Mouse (Mus musculus) lung, adult 2 months (tissue): ENCODE data around the gene Rnpc3. TPM values are rescaled to one million over a fixed set of nuclear protein-coding genes. Genes with fewer than 3 reads are reported as not detected.
"Not testable (repeated sequence)": the region's sequence is repeated elsewhere in the genome, so short reads cannot be mapped to it uniquely, and the experiment has no call there.

ENCODE experiments used
- DNase-seq: peaks from one replicate; pipeline ENCODE4 v3.0.0; 2022
- H3K4me1 ChIP-seq: fragments of 200-500 bp; 2 replicates; pipeline ENCODE4 v1.6.1; 2011; ENCODE audit warnings: low read length; ENCODE audit not compliant: control insufficient read depth, insufficient read depth
- H3K4me3 ChIP-seq: fragments of 200-500 bp; replicated peaks from 2 replicates; pipeline ENCODE3; 2011; ENCODE audit warnings: low read depth, mild to moderate bottlenecking, control low read depth, low read length; ENCODE audit errors: extremely low read depth
- CTCF ChIP-seq: fragments of 200-500 bp; IDR thresholded peaks from 2 replicates; pipeline ENCODE4 v1.5.1; 2011; ENCODE audit warnings: mild to moderate bottlenecking, low read length, control low read depth; ENCODE audit not compliant: insufficient read depth
- POLR2A ChIP-seq: fragments of 200-500 bp; IDR thresholded peaks from 2 replicates; pipeline ENCODE4 v1.6.1; 2011; ENCODE audit warnings: low read depth, mild to moderate bottlenecking, control low read depth, low read length, borderline replicate concordance; ENCODE audit errors: extremely low read depth
- WGBS: fragments of 180-500 bp; shearing (Covaris S2); methylation state at CpG from one replicate; pipeline ENCODE4 v1.1.7; 2018; 5-methylcytosine and 5-hydroxymethylcytosine counted together
- polyA plus RNA-seq: library from polyadenylated mRNA; depleted of rRNA; stranded (reverse); fragments of >200 nt; gene quantifications from 2 replicates; pipeline ENCODE4 v1.2.3, GENCODE M21; 2012; rRNA removed

Rnpc3 gene
- polyA plus RNA-seq, result 7.8 and 9.1 TPM in 2 replicates

DNA sequence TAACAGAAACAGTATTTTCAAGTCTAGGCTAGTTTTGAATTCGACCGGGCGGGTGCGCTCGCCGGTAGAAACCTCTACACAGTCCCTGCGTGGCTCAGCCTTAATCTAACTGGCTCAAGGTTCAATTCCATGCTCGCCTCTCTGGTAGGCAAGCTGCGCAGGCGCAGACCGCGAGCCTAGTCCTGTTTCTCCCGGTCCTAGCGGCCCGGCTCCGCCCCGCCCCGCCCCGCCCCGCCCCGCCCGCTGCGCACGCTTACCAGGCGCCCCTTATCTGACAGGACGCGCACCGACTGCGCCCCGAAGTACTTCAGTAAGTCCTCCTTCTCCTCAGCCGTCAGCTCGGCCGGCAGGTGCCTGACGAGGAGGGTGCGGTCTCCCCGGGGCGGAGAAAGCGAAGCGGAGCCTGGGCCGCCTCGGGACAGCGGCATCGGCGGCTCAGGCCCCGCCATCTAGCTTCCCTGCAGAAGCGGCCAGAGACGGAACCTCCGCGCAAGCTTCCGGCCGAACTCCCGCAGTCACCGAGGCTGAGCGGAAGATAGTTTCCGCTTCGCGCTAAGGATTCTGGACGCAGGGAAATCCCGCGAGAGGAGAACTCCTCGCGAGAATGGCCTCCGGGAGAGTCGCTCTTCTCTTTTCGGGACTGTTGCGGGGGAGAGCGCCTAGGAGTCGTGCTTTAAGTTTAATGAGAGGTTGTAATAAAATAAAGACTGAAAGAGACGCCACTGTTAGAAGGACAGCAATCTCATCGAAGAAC lies at the start of gene Rnpc3:
TSS of gene Rnpc3 (minus strand) at position 544 of the 754 bp plus-strand sequence.
- TF ChIP-seq POLR2A (peak; percentile 90), CTCF (no peak)
- Histone ChIP-seq H3K4me1 (peaks cover 2% of the 10 kb centered on the region; the same call in 1 of the 2 replicates), H3K4me3 (peak within 1 kb of the TSS; percentile 96)
- DNase-seq, result peak; percentile 96
- WGBS, result under 1% methylated on average over 70 of the region's 70 CpGs

DNA sequence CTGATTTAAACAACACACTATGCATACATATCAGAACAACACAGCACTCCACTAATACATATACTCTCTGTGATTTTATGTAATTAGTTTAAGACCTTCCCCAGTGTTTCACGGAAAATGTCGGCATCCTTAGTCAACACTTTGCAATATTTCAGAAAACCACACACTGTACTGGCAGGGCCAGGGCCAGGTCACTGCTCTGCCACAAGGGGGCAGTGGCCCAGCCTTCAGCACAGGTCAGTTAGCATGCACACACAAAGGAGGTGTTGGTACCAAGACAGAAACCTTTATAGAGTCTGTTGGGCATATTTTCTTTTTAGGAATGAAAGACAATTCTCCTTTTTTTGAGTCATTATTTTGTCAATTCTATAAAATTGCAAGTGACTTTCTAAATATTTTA lies 27.0 kb upstream of the Rnpc3 start:
- H3K4me3 ChIP-seq, result no peak overlapping the region
- DNase-seq, result no peak
- H3K4me1 ChIP-seq, result no peaks in the 10 kb centered on the region
- TF ChIP-seq POLR2A (no peak), CTCF (peak; percentile 71)
- 39% methylated on average over 2 of the region's 2 CpGs for WGBS

DNA sequence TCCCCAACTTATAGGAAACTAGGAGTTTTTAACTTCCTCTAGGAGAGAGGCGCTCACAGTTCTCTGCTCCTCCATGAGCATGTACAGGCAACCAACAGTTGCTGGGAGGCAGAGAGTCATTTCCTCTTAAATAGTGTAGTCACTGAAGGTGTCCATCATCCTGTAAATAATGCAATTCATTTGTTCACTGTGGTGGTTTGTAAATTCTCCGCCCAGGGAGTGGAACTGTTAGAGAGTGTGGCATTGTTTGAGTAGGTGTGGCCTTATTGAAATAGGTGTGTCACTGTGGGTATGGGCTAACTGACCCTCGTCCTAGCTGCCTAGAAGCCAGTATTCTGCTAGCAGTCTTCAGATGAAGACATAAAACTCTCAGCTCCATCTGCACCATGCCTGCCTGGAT lies 24.4 kb upstream of the Rnpc3 start:
- DNase-seq, result no peak
- H3K4me3 ChIP-seq, result no peak overlapping the region
- TF ChIP-seq POLR2A, result no peak
- TF ChIP-seq CTCF, result no peak
- WGBS, result 60% methylated on average over 3 of the region's 3 CpGs
- no peaks in the 10 kb centered on the region for H3K4me1 ChIP-seq

DNA sequence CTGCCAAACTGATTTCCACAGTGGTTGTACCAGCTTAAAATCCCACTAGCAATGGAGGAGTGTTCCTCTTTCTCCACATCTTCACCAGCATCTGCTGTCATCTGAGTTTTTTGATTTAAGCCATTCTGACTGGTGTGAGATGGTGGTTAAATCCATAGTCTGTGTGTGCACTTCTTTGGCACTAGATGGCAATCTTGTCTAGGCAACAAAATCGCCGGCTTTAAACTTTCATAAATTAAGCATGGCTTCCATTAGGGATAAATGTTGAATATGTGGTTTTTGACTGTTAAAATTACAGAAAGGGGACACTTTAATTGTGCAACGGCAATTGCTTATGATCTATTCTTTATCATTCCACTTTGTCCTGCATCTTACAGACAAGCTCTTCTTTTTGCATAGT lies 21.4 kb upstream of the Rnpc3 start:
- WGBS, result 34% methylated on average over 3 of the region's 3 CpGs
- not testable (repeated sequence) for H3K4me1 ChIP-seq, H3K4me3 ChIP-seq, DNase-seq

DNA sequence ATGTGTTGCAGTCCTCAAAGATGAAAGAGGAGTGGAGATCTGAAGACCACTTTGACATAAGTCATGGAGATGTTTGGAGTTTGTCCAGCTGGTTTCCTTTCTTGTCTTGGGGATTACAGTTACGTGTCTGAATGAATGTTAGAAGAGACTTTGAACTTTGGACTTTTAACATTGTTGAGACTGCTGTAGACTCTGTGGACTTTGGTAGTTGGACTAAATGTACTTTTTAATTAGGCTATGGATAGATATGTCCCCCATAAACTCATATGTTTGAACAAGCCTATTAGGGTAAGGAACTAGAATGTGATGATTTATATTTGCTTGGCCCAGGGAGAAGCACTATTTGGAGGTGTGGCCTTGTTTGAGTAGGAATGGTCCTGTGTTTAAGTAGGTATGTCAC lies 9.6 kb upstream of the Rnpc3 start:
- TF ChIP-seq POLR2A, result no peak
- TF ChIP-seq CTCF, result no peak
- no peak overlapping the region for H3K4me3 ChIP-seq
- no peaks in the 10 kb centered on the region for H3K4me1 ChIP-seq
- no peak for DNase-seq
- 83% methylated on average over 1 of the region's 1 CpGs for WGBS

DNA sequence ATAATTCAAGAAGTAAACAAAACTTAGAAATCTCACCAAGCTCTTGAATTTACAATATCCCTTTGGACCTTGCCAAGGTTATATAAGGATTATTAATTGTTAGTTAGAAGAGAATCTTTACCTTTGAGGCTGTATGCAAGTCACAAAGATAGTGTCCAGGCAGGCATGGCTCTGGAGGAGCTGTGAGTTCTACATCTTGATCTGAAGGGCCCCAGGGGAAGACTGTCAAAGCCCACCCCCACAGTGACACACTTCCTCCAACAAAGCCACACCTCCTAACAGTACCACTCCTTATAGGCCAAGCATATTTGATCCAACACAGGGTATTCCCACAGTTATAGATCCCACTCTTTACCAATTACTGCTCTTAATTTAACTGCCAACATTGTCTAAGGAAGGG lies 4.3 kb upstream of the Rnpc3 start:
- TF ChIP-seq POLR2A (no peak), CTCF (no peak)
- no peak for DNase-seq
- Histone ChIP-seq H3K4me3 (no peak overlapping the region), H3K4me1 (peaks cover 2% of the 10 kb centered on the region; the same call in 1 of the 2 replicates)

DNA sequence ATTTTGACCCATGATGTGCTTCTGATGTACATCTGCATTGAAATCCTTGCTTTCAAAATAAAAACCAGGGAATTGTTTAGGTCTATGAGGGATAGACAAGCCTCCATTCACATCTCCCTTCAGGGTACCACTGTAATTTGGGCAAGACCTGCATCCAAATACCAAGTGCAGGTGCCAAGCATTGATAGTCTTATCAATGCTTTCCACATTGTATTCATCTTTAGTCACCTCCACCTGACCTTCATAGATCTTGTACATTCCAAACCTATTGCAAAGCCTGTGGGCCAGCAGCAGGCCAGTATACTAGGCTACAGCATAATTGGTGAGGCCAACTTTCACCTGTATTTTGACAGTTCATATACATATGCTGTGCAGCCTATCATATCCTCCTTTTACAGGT lies 1.7 kb upstream of the Rnpc3 start:
- H3K4me1 ChIP-seq, result peaks cover 2% of the 10 kb centered on the region; the same call in 1 of the 2 replicates
- no peak for TF ChIP-seq CTCF
- no peak for TF ChIP-seq POLR2A
- no peak for DNase-seq
- H3K4me3 ChIP-seq, result no peak overlapping the region

DNA sequence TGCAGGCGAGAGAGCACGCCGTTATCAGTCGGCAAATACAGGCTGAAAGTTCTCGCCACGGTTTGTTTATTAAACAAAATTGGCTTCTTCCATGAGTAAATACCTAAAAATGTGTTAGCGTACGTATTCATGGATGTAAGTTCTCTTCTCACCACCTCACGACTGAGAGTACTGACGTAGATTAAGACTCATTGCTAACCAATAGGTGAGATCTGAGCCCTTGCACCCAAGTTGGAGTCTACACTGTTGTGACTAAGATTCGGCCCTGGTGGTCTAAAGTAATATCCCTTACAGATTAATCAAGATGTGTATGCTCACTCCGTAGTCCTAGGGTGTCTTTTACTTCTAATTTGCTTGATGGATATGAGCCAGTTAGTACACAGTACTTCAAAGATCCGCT lies 615 bp upstream of the Rnpc3 start:
- peak overlapping the region; percentile 96 for H3K4me3 ChIP-seq
- DNase-seq, result no peak
- peaks cover 2% of the 10 kb centered on the region; the same call in 1 of the 2 replicates for H3K4me1 ChIP-seq
- 3% methylated on average over 13 of the region's 13 CpGs for WGBS
- TF ChIP-seq CTCF (no peak), POLR2A (no peak)

DNA sequence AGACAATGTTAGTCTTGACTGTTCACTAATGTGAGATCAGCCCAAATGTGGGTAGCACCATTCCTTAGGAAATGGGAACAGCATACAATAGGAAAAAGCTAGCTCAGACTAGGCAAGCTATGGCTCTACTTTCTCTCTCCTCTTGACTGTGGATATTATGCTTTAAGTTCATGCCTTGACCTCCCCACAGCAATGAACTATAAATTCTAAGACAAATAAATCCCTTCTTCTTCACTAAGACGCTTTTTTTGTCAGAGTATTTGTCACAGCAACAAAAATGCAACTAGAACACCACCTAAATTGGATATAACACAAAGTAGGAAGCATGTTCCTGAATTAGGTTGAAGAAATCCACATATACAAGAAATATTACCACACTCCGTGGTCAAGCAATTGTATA lies 23.4 kb downstream of the Rnpc3 start, which contains the start of gene Amy1:
TSS of gene Amy1 (minus strand) at position 101 of the 400 bp plus-strand sequence.
- H3K4me3 ChIP-seq, result no peak within 1 kb of the TSS
- no peak for DNase-seq
- TF ChIP-seq POLR2A (no peak), CTCF (no peak)
- WGBS, result 91% methylated on average over 2 of the region's 2 CpGs
- no peaks in the 10 kb centered on the region for H3K4me1 ChIP-seq

DNA sequence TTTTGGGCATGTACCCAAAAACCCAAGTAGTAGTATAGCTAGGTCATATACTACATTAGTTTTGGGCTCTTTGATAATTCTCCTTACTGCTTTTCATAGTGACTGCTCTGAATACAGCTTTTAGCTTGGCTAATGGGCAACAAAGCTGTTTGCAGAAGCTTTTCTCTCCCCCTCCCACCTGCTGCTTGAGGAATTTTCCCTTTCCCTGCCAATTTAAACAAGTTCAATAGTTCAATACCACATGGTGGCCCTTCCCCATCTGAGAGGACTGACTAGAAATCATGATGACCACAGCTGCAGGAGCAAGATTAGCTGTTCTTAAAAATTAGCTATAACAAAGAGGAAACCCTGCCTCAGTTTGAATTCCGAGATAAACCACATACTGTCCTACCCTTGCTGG lies 39.1 kb downstream of the Rnpc3 start:
- H3K4me1 ChIP-seq, result no peaks in the 10 kb centered on the region
- TF ChIP-seq CTCF (no peak), POLR2A (no peak)
- WGBS, result 79% methylated on average over 1 of the region's 1 CpGs
- no peak overlapping the region for H3K4me3 ChIP-seq
- DNase-seq, result no peak

DNA sequence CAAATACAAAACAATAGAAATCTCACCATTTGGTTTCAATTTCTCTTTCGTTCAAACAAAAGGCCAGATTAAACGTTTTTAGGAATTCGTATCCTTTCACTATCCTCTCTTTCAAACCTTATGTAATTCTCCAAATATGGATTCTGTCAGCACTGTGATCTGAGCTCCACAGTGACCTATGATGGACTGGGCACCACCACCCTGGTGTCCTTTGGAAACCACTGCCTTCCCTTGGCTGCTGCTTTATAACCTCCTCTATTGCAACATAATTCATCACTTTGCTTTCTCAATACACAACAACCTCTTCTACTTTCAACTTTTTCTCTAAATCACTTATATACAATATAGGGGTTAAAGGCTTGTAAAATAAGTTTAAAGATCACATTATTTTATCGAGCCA lies 55.4 kb downstream of the Rnpc3 start:
- 61% methylated on average over 4 of the region's 4 CpGs for WGBS
- TF ChIP-seq CTCF (no peak), POLR2A (no peak)
- no peak overlapping the region for H3K4me3 ChIP-seq
- no peak for DNase-seq
- H3K4me1 ChIP-seq, result no peaks in the 10 kb centered on the region
